8 mouse cellular contexts compared by ENCODE assay signal in the genomic region with DNA sequence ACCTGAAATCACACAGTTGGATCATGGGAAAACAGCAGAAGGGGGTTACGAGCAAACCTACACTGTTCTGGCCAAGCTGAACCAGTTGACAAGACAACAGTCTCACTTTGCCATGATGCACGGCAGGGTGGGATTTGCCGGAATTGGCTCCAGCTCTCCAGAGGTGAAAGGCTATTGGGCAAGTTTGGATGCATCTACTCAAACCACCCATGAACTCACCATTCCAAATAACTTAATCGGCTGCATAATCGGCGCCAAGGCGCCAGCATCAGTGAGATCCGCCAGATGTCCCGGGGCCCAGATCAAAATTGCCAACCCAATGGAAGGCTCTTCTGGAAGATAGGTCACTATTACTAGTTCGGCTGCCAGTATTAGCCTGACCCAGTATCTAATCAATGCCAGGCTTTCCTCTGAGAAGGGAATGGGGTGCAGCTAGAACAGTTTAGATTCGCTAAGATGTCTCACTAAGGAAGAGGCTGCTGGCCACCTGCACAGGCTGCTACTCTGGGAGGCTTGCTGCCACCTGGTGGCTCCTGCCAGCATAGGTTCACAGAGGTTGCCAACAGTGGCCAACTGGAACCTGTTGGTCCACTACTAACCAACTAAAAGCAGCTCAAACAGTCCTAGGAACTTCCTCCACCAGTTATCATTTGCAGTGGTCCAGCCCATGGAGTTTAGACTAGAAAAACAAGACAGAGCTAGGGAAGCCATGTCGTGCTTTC. TPM values are rescaled to one million over a fixed set of nuclear protein-coding genes. Genes with fewer than 3 reads are reported as not detected.
A peak's percentile ranks its signal among the peaks of the same experiment; 100 is the strongest.
DNase-seq lines count a peak whose midpoint lies in the region; ATAC-seq and TF ChIP-seq lines count a peak whose summit lies in the region.

No protein-coding gene starts in this region.

- no peaks in the 10 kb centered on the region for H3K4me1 ChIP-seq in E14TG2a.4 (replicated peaks; ENCODE audit: low read depth, low read length)
- H3K4me1 ChIP-seq in limb, embryonic 14.5 days (ENCODE audit: control insufficient read depth, insufficient read depth, low read length), result no peaks in the 10 kb centered on the region
- no peaks in the 10 kb centered on the region for H3K4me1 ChIP-seq in olfactory bulb, adult 2 months (ENCODE audit: control insufficient read depth, insufficient read depth, low read length)

- peaks cover 9% of the 10 kb centered on the region for H3K9me3 ChIP-seq in E14TG2a.4 (ENCODE audit: low read length)
- H3K9me3 ChIP-seq in limb, embryonic 14.5 days (ENCODE audit: control insufficient read depth, low read length), result no peaks in the 10 kb centered on the region

- 64% methylated on average over 12 of the region's 12 CpGs for WGBS in limb, embryonic 14.5 days
- 77% methylated on average over 12 of the region's 12 CpGs for WGBS in olfactory bulb, adult 2 months

- H3K9ac ChIP-seq in limb, embryonic 14.5 days (ENCODE audit: low read depth, low read length, severe bottlenecking), result no peak overlapping the region

- TF ChIP-seq POLR2A in limb, embryonic 14.5 days (IDR thresholded peaks at IDR 0.05; ENCODE audit: borderline replicate concordance, extremely low read depth, insufficient read depth, insufficient read length), result no peak
- TF ChIP-seq POLR2A in olfactory bulb, adult 2 months (IDR thresholded peaks at IDR 0.05; ENCODE audit: insufficient read depth, low read depth, low read length), result no peak

- H3K27ac ChIP-seq in limb, embryonic 14.5 days (replicated peaks; ENCODE audit: low read depth, low read length), result no peak overlapping the region
- no peak overlapping the region for H3K27ac ChIP-seq in olfactory bulb, adult 2 months (ENCODE audit: insufficient read depth, low read depth, low read length)

- DNase-seq in 3T3-L1 (ENCODE audit: low read depth, low spot score), result peak; percentile 86
- peak; percentile 20 for DNase-seq in c-Kit-negative CD71-positive TER-119-positive erythroid progenitor cells, embryonic 14.5 days (ENCODE audit: low read depth, low spot score)
- peak; percentile 63 to 86 for DNase-seq in kidney, adult 8-10 months
- peak; percentile 67 for DNase-seq in limb, embryonic 14.5 days (ENCODE audit: low spot score)
- peak; percentile 73 to 77 for DNase-seq in urinary bladder, adult 18-20 months (ENCODE audit: low spot score in 2 of 2)

- H3K4me2 ChIP-seq in limb, embryonic 14.5 days (replicated peaks; ENCODE audit: low read depth, low read length, severe bottlenecking), result no peak overlapping the region

- ATAC-seq in erythroid progenitor cell, adult 5-6 weeks (replicated peaks; ENCODE audit: low FRiP score, poor library complexity, severe bottlenecking), result peak; percentile 86
- no peak for ATAC-seq in limb, embryonic 14.5 days (ENCODE audit: low FRiP score, low read depth)

- H3K27me3 ChIP-seq in E14TG2a.4 (ENCODE audit: insufficient read depth, low read length), result peaks cover 12% of the 10 kb centered on the region; the same call in 1 of the 2 replicates
- H3K27me3 ChIP-seq in limb, embryonic 14.5 days (ENCODE audit: control insufficient read depth, insufficient read depth, low read length), result no peaks in the 10 kb centered on the region

- peak; percentile 85 for TF ChIP-seq CTCF in E14TG2a.4 (conservative IDR thresholded peaks at IDR 0.05; ENCODE audit: low read length)
- peak; percentile 60 for TF ChIP-seq CTCF in olfactory bulb, adult 2 months (IDR thresholded peaks at IDR 0.05; ENCODE audit: insufficient read depth, low read depth, low read length)

- H3K36me3 ChIP-seq in E14TG2a.4 (ENCODE audit: insufficient read depth, low read length), result no peaks in the 10 kb centered on the region
- H3K36me3 ChIP-seq in limb, embryonic 14.5 days (ENCODE audit: control insufficient read depth, insufficient read depth, low read length), result no peaks in the 10 kb centered on the region

- peak overlapping the region; percentile 65 for H3K4me3 ChIP-seq in E14TG2a.4 (replicated peaks; ENCODE audit: low read length)
- H3K4me3 ChIP-seq in limb, embryonic 14.5 days (replicated peaks; ENCODE audit: low read length), result no peak overlapping the region
- no peak overlapping the region for H3K4me3 ChIP-seq in olfactory bulb, adult 2 months (ENCODE audit: insufficient read depth, low read depth, low read length)

RNA-seq across cellular contexts. Expression of a gene that starts 19.9 kb away (rescaled TPM):
- 3.2 and 7.1 TPM in 2 replicates for total RNA-seq in erythroid progenitor cell, adult 5-6 weeks (2015; ENCODE audit: low replicate concordance)
- 8.6 and 11.2 TPM in 2 replicates for total RNA-seq in erythroid progenitor cell, adult 5-6 weeks (2017; ENCODE audit: low replicate concordance)
- polyA plus RNA-seq in limb, embryonic 14.5 days (2012; rRNA removed), result 2.6 and 3.2 TPM in 2 replicates
- polyA plus RNA-seq in limb, embryonic 14.5 days (2014; fragmentation: Nextera tagmentation; extraction: Ambion mirVana), result 6.4 and 6.8 TPM in 2 replicates
- not detected in 2 replicates for polyA plus RNA-seq in olfactory bulb, adult 2 months (2012; ENCODE audit: insufficient read depth, insufficient read length, low replicate concordance, missing spikeins)

Comparison
In these comparisons a context has a peak if more than half of its experiments do, and no peak if none do; other contexts are left out.
1. DNase-seq: peak in every context shown above with its lines; median percentile 86 in 3T3-L1; 75 in urinary bladder, adult 18-20 months; 74 in kidney, adult 8-10 months; 67 in limb, embryonic 14.5 days; 20 in c-Kit-negative CD71-positive TER-119-positive erythroid progenitor cells, embryonic 14.5 days.